Mouse (Mus musculus): ENCODE measurements around the gene Gldn. TPM values are rescaled to one million over a fixed set of nuclear protein-coding genes. Genes with fewer than 3 reads are reported as not detected.

Gene Gldn
- 0.08 TPM for polyA plus RNA-seq (2014; fragmentation: Illumina TruSeq; extraction: RNeasy Lipid Tissue Mini Kit (QIAGEN cat#74804); ENCODE audit: low read depth, low replicate concordance)

GRCm38 (mm10) chr9:54286331-54286987 lies at the start of gene Gldn:
Gene Gldn (plus strand): TSS chr9:54286486.

GRCm38 (mm10) chr9:54268010-54268409 lies 18.3 kb upstream of the Gldn start, which contains the start of gene Cyp19a1:
Gene Cyp19a1 (minus strand): TSS chr9:54268110.

Other genes with a start within 250 kb of the Gldn start
- 1.8 TPM for gene Tnfaip8l3, start 218.1 kb upstream of the Gldn start, polyA plus RNA-seq (2014; fragmentation: Illumina TruSeq; extraction: RNeasy Lipid Tissue Mini Kit (QIAGEN cat#74804); ENCODE audit: low read depth, low replicate concordance)
- gene Cyp19a1, start 18.4 kb upstream of the Gldn start, polyA plus RNA-seq (2014; fragmentation: Illumina TruSeq; extraction: RNeasy Lipid Tissue Mini Kit (QIAGEN cat#74804); ENCODE audit: low read depth, low replicate concordance): not detected
- gene Dmxl2, start 215.1 kb downstream of the Gldn start, polyA plus RNA-seq (2014; fragmentation: Illumina TruSeq; extraction: RNeasy Lipid Tissue Mini Kit (QIAGEN cat#74804); ENCODE audit: low read depth, low replicate concordance): 23.7 TPM

Data from liver, adult 10 weeks (tissue).